Mouse (Mus musculus) embryonic facial prominence, embryonic 11.5 days (tissue): ENCODE data around the gene Pacs1. TPM values are rescaled to one million over a fixed set of nuclear protein-coding genes. Genes with fewer than 3 reads are reported as not detected.

Experiments
- ATAC-seq: fragments of 200-750 bp; cut with Nextera tagmentation; replicated peaks from 2 replicates; pipeline ENCODE4 v1.8.0; 2017; ENCODE audit warnings: low read depth; ENCODE audit not compliant: insufficient number of reproducible peaks, low FRiP score, low TSS enrichment
- DNase-seq: peaks from one replicate; pipeline ENCODE4 v3.0.0-alpha.2; 2015; ENCODE audit warnings: low spot score
- H3K27ac ChIP-seq: fragments of 300-500 bp; sonication (generic); replicated peaks from 2 replicates; pipeline ENCODE4 v1.5.1; 2014; ENCODE audit warnings: mild to moderate bottlenecking, low read depth, low read length, control low read depth
- H3K27me3 ChIP-seq: fragments of 300-500 bp; sonication (generic); 2 replicates; pipeline ENCODE4 v1.6.1; 2014; ENCODE audit warnings: mild to moderate bottlenecking, low read length, moderate library complexity, mixed read lengths; ENCODE audit not compliant: control insufficient read depth, insufficient read depth
- H3K36me3 ChIP-seq: fragments of 300-500 bp; sonication (generic); replicated peaks from 2 replicates; pipeline ENCODE4 v1.6.1; 2014; ENCODE audit warnings: low read depth, mild to moderate bottlenecking, low read length, moderate library complexity, mixed read lengths; ENCODE audit not compliant: control insufficient read depth, insufficient read depth
- H3K4me1 ChIP-seq: fragments of 300-500 bp; sonication (generic); 2 replicates; pipeline ENCODE4 v1.6.1; 2014; ENCODE audit warnings: low read length, mixed read lengths; ENCODE audit not compliant: control insufficient read depth, insufficient read depth
- H3K4me2 ChIP-seq: fragments of 300-500 bp; sonication (generic); 2 replicates; pipeline ENCODE4 v1.6.1; 2014; ENCODE audit warnings: low read depth, mild to moderate bottlenecking, control low read depth, low read length, moderate library complexity
- H3K4me3 ChIP-seq: fragments of 300-500 bp; sonication (generic); 2 replicates; pipeline ENCODE4 v1.5.1; 2014; ENCODE audit warnings: low read depth, low read length, control low read depth
- H3K9ac ChIP-seq: fragments of 300-500 bp; sonication (generic); replicated peaks from 2 replicates; pipeline ENCODE4 v1.6.1; 2014; ENCODE audit warnings: mild to moderate bottlenecking, control low read depth, low read length
- H3K9me3 ChIP-seq: fragments of 300-500 bp; sonication (generic); replicated peaks from 2 replicates; pipeline ENCODE4 v1.6.1; 2016; ENCODE audit warnings: mild to moderate bottlenecking, low read length, inconsistent platforms, mixed read lengths; ENCODE audit not compliant: control insufficient read depth
- WGBS: fragments of 180-500 bp; shearing (Covaris S2); extraction: QIAGEN DNeasy Blood & Tissue Kit; methylation state at CpG from one replicate; pipeline ENCODE4 v1.1.7; 2014; 5-methylcytosine and 5-hydroxymethylcytosine counted together
- microRNA-seq: library from miRNA; unstranded; fragments of <30 nt; microRNA quantifications from one replicate; pipeline ENCODE4, GENCODE M21; 2016; ENCODE audit warnings: borderline number of aligned reads
- polyA plus RNA-seq: library from polyadenylated mRNA; unstranded; fragments of >200 nt; fragmentation: Nextera tagmentation; extraction: Ambion mirVana; gene quantifications from 2 replicates; pipeline ENCODE4 v1.2.1, GENCODE M21; 2014

Gene Pacs1
- polyA plus RNA-seq, 1 experiment from 2014 or later = 24.4 TPM

GRCm38 (mm10) chr19:5083961-5084833 lies 188.7 kb downstream of the Pacs1 start:
- H3K27me3 ChIP-seq = peaks cover 51% of the 10 kb centered on the region
- no peak overlapping the region for H3K27ac ChIP-seq
- H3K4me1 ChIP-seq = peaks cover 11% of the 10 kb centered on the region
- WGBS = 67% methylated on average over 3 of the region's 3 CpGs
- no peak overlapping the region for H3K9ac ChIP-seq
- no peak for ATAC-seq
- no peaks in the 10 kb centered on the region for H3K9me3 ChIP-seq
- H3K36me3 ChIP-seq = no peaks in the 10 kb centered on the region
- H3K4me3 ChIP-seq = no peak overlapping the region
- H3K4me2 ChIP-seq = no peak overlapping the region
- DNase-seq = no peak

Small RNA genes lying within 50 kb of the gene (microRNA-seq; reads per million reads assigned to microRNA genes)
- gene Gm27468 = not detected

Other genes with a start within 250 kb of the Pacs1 start
- gene Slc29a2, start 249.3 kb downstream of the Pacs1 start, polyA plus RNA-seq = 3.9 and 4.4 TPM in 2 replicates
- gene B4gat1, start 234.3 kb downstream of the Pacs1 start, polyA plus RNA-seq = 38.5 and 40.8 TPM in 2 replicates
- gene AC124502.3, start 234.2 kb downstream of the Pacs1 start, polyA plus RNA-seq = 0.96 and 1.6 TPM in 2 replicates
- 47.5 and 47.9 TPM in 2 replicates for gene Brms1, start 231.8 kb downstream of the Pacs1 start, polyA plus RNA-seq
- gene Rin1, start 222.6 kb downstream of the Pacs1 start, polyA plus RNA-seq = 0.99 and 1.2 TPM in 2 replicates
- gene Cd248, start 205.0 kb downstream of the Pacs1 start, polyA plus RNA-seq = 43.1 and 48.4 TPM in 2 replicates
- gene Tmem151a, start 187.6 kb downstream of the Pacs1 start, polyA plus RNA-seq = 1.8 and 2.1 TPM in 2 replicates
- gene Yif1a, start 184.6 kb downstream of the Pacs1 start, polyA plus RNA-seq = 62.8 and 75.8 TPM in 2 replicates
- 48.9 and 54.0 TPM in 2 replicates for gene Cnih2, start 174.6 kb downstream of the Pacs1 start, polyA plus RNA-seq
- 214 and 235 TPM in 2 replicates for gene Rab1b, start 166.0 kb downstream of the Pacs1 start, polyA plus RNA-seq
- gene Klc2, start 154.6 kb downstream of the Pacs1 start, polyA plus RNA-seq = 18.9 and 19.8 TPM in 2 replicates
- 375 and 387 TPM in 2 replicates for gene Sf3b2, start 22.3 kb upstream of the Pacs1 start, polyA plus RNA-seq
- 8.5 and 11.3 TPM in 2 replicates for gene Gal3st3, start 25.2 kb upstream of the Pacs1 start, polyA plus RNA-seq
- not detected in 2 replicates for gene Catsper1, start 62.6 kb upstream of the Pacs1 start, polyA plus RNA-seq
- 0.69 and 1.3 TPM in 2 replicates for gene Cst6, start 76.5 kb upstream of the Pacs1 start, polyA plus RNA-seq
- gene Eif1ad, start 93.6 kb upstream of the Pacs1 start, polyA plus RNA-seq = 58.2 and 63.7 TPM in 2 replicates
- gene Banf1, start 94.0 kb upstream of the Pacs1 start, polyA plus RNA-seq = 464 and 487 TPM in 2 replicates
- gene Sart1, start 115.6 kb upstream of the Pacs1 start, polyA plus RNA-seq = 72.9 and 76.1 TPM in 2 replicates
- gene Tsga10ip, start 129.4 kb upstream of the Pacs1 start, polyA plus RNA-seq = 0.15 and 0.36 TPM in 2 replicates
- gene Drap1, start 151.9 kb upstream of the Pacs1 start, polyA plus RNA-seq = 204 and 213 TPM in 2 replicates
- 33.2 and 36.7 TPM in 2 replicates for gene AI837181, start 152.0 kb upstream of the Pacs1 start, polyA plus RNA-seq
- gene Fosl1, start 174.4 kb upstream of the Pacs1 start, polyA plus RNA-seq = not detected in 2 replicates
- gene Ccdc85b, start 184.8 kb upstream of the Pacs1 start, polyA plus RNA-seq = 7.5 and 7.8 TPM in 2 replicates
- 105 and 115 TPM in 2 replicates for gene Fibp, start 187.5 kb upstream of the Pacs1 start, polyA plus RNA-seq
- gene Ctsw, start 195.4 kb upstream of the Pacs1 start, polyA plus RNA-seq = 1.1 and 1.4 TPM in 2 replicates
- 80.9 and 91.9 TPM in 2 replicates for gene Efemp2, start 200.8 kb upstream of the Pacs1 start, polyA plus RNA-seq
- 29.6 and 39.2 TPM in 2 replicates for gene Mus81, start 215.3 kb upstream of the Pacs1 start, polyA plus RNA-seq
- 3,308 and 3,397 TPM in 2 replicates for gene Cfl1, start 217.3 kb upstream of the Pacs1 start, polyA plus RNA-seq
- gene 1700020D05Rik, start 230.7 kb upstream of the Pacs1 start, polyA plus RNA-seq = not detected in 2 replicates
- gene Snx32, start 237.4 kb upstream of the Pacs1 start, polyA plus RNA-seq = 8.7 and 9.8 TPM in 2 replicates